Mouse (Mus musculus) large intestine, adult 2 months (tissue): ENCODE measurements around the gene Gpd1l. TPM values are rescaled to one million over a fixed set of nuclear protein-coding genes. Genes with fewer than 3 reads are reported as not detected.

ENCODE experiments used
- DNase-seq: peaks from one replicate; pipeline ENCODE4 v3.0.0-alpha.2; 2012; ENCODE audit warnings: low read depth, low spot score
- WGBS: fragments of 180-500 bp; shearing (Covaris S2); methylation state at CpG from one replicate; pipeline ENCODE4 v1.1.7; 2018; 5-methylcytosine and 5-hydroxymethylcytosine counted together
- polyA plus RNA-seq: library from polyadenylated mRNA; depleted of rRNA; stranded (reverse); fragments of >200 nt; gene quantifications from 2 replicates; pipeline ENCODE4 v1.2.3, GENCODE M21; 2012

Gene Gpd1l
- polyA plus RNA-seq, 1 experiment = 29.5 TPM

- 8% methylated on average over 13 of the region's 13 CpGs for WGBS
- DNase-seq = no peak
Measured at GRCm38 (mm10) chr9:114932607-114933006, 1.2 kb downstream of the Gpd1l start.

- WGBS = 72% methylated on average over 9 of the region's 9 CpGs
- DNase-seq = no peak
Measured at GRCm38 (mm10) chr9:114930464-114931090, 3.2 kb downstream of the Gpd1l start.

- DNase-seq = no peak
- WGBS = 56% methylated on average over 5 of the region's 5 CpGs
Measured at GRCm38 (mm10) chr9:114925571-114925970, 8.2 kb downstream of the Gpd1l start.

- no peak for DNase-seq
- 84% methylated on average over 10 of the region's 10 CpGs for WGBS
Measured at GRCm38 (mm10) chr9:114925039-114925438, 8.7 kb downstream of the Gpd1l start.

GRCm38 (mm10) chr9:114924511-114924910 is 9.3 kb downstream of the Gpd1l start:
- WGBS = 42% methylated on average over 5 of the region's 5 CpGs
- DNase-seq = no peak

- 84% methylated on average over 5 of the region's 5 CpGs for WGBS
- no peak for DNase-seq
Measured at GRCm38 (mm10) chr9:114922209-114922608, 11.6 kb downstream of the Gpd1l start.

GRCm38 (mm10) chr9:114921352-114922081 is 12.3 kb downstream of the Gpd1l start:
- WGBS = 71% methylated on average over 2 of the region's 2 CpGs
- no peak for DNase-seq

- DNase-seq = no peak
- 83% methylated on average over 9 of the region's 9 CpGs for WGBS
Measured at GRCm38 (mm10) chr9:114920569-114920968, 13.2 kb downstream of the Gpd1l start.

GRCm38 (mm10) chr9:114912680-114913649 is 20.8 kb downstream of the Gpd1l start:
- WGBS = 55% methylated on average over 18 of the region's 18 CpGs
- DNase-seq = no peak

GRCm38 (mm10) chr9:114907509-114907908 is 26.3 kb downstream of the Gpd1l start:
- WGBS = 82% methylated on average over 7 of the region's 7 CpGs
- no peak for DNase-seq

- 77% methylated on average over 4 of the region's 4 CpGs for WGBS
- no peak for DNase-seq
Measured at GRCm38 (mm10) chr9:114895919-114896318, 37.9 kb downstream of the Gpd1l start.

GRCm38 (mm10) chr9:114892974-114893373 is 40.8 kb downstream of the Gpd1l start:
- DNase-seq = no peak
- 71% methylated on average over 11 of the region's 11 CpGs for WGBS

- no peak for DNase-seq
- 15% methylated on average over 7 of the region's 7 CpGs for WGBS
Measured at GRCm38 (mm10) chr9:114890377-114890776, 43.4 kb downstream of the Gpd1l start.

GRCm38 (mm10) chr9:114888856-114889407 is 44.9 kb downstream of the Gpd1l start:
- no peak for DNase-seq
- 81% methylated on average over 5 of the region's 5 CpGs for WGBS

GRCm38 (mm10) chr9:114887699-114888098 is 46.1 kb downstream of the Gpd1l start:
- no peak for DNase-seq
- 85% methylated on average over 3 of the region's 3 CpGs for WGBS

GRCm38 (mm10) chr9:114885991-114886662 is 47.7 kb downstream of the Gpd1l start:
- DNase-seq = no peak
- 32% methylated on average over 8 of the region's 8 CpGs for WGBS

- WGBS = 67% methylated on average over 4 of the region's 4 CpGs
- no peak for DNase-seq
Measured at GRCm38 (mm10) chr9:114885564-114885963, 48.2 kb downstream of the Gpd1l start.

GRCm38 (mm10) chr9:114881977-114882376 is 51.8 kb downstream of the Gpd1l start:
- DNase-seq = no peak
- WGBS = 76% methylated on average over 2 of the region's 2 CpGs

- WGBS = 38% methylated on average over 11 of the region's 11 CpGs
- DNase-seq = no peak
Measured at GRCm38 (mm10) chr9:114855327-114855726, 78.5 kb downstream of the Gpd1l start.
